In genomic region chr3:90255194-90255565, GRCm38 (mm10) we compare ENCODE assay signal across 8 mouse cellular contexts. TPM values are rescaled to one million over a fixed set of nuclear protein-coding genes. Genes with fewer than 3 reads are reported as not detected.
DNase-seq lines count a peak whose midpoint lies in the region; ATAC-seq and TF ChIP-seq lines count a peak whose summit lies in the region.

No protein-coding gene starts in this region.

- H3K4me1 ChIP-seq in heart, embryonic 10.5 days: peaks cover 13% of the 10 kb centered on the region
- peaks cover 8 to 50% of the 10 kb centered on the region in 2 experiments for H3K4me1 ChIP-seq in CH12.LX (ENCODE audit: control insufficient read depth in 1 of 2, insufficient read depth in 2 of 2)
- H3K4me1 ChIP-seq in forebrain, embryonic 12.5 days: peaks cover 16% of the 10 kb centered on the region
- H3K4me1 ChIP-seq in liver, embryonic 14.5 days (replicated peaks; ENCODE audit: control insufficient read depth in 2 of 2, insufficient read depth in 2 of 2, low read length in 1 of 2): peaks cover 5 to 7% of the 10 kb centered on the region in 2 experiments; a peak in 3 of 4 replicates

- TF ChIP-seq POLR2A in CH12.LX (IDR thresholded peaks at IDR 0.05; ENCODE audit: low read depth, low read length): 0 out of 2 replicates have a peak, but pooled peaks have one; percentile 1

- in situ Hi-C loops in CH12.LX (cut with MboI; ENCODE audit: low pct_ligation_motif_present, low pct_unique_long_range_greater_than_20kb, low sequenced_read_pairs): no loop called here

- no peaks in the 10 kb centered on the region for H3K27me3 ChIP-seq in heart, embryonic 10.5 days (ENCODE audit: insufficient read depth, poor library complexity, severe bottlenecking)
- H3K27me3 ChIP-seq in CH12.LX (replicated peaks): no peaks in the 10 kb centered on the region
- no peaks in the 10 kb centered on the region for H3K27me3 ChIP-seq in forebrain, embryonic 12.5 days
- no peaks in the 10 kb centered on the region for H3K27me3 ChIP-seq in liver, embryonic 14.5 days (ENCODE audit: control insufficient read depth, insufficient read depth, low read length)

- dilution Hi-C loops in CH12.LX (cut with MboI; ENCODE audit: extremely low pct_ligation_motif_present, extremely low pct_unique_long_range_greater_than_20kb, low sequenced_read_pairs): no loop called here

- no peak for TF ChIP-seq EP300 in CH12.LX (IDR thresholded peaks at IDR 0.05; ENCODE audit: low read length)
- TF ChIP-seq EP300 in liver, embryonic 14.5 days (IDR thresholded peaks at IDR 0.05; ENCODE audit: low read depth): no peak

- no peak for DNase-seq in heart, embryonic 10.5 days (ENCODE audit: low spot score)
- DNase-seq in heart, adult 18-20 months: no peak
- no peak for DNase-seq in CH12.LX (ENCODE audit: extremely low read depth)
- DNase-seq in liver, embryonic 14.5 days (ENCODE audit: low read depth in 3 of 3, low spot score in 3 of 3): no peak
- no peak for DNase-seq in Muller cell, postnatal 12 days (ENCODE audit: inconsistent ontology term)
- DNase-seq in right cerebral cortex, postnatal 25 days: no peak

- TF ChIP-seq RAD21 in CH12.LX (IDR thresholded peaks at IDR 0.05; ENCODE audit: low read depth, low read length): no peak

- peak overlapping the region; percentile 88 for H3K4me3 ChIP-seq in heart, embryonic 10.5 days
- peak overlapping the region; percentile 91 to 95 (median 93) for H3K4me3 ChIP-seq in CH12.LX (replicated peaks in 1 of 3; ENCODE audit: low read depth in 2 of 3, low read length in 2 of 3, poor library complexity in 1 of 3)
- peak overlapping the region; percentile 87 for H3K4me3 ChIP-seq in forebrain, embryonic 12.5 days (replicated peaks)
- H3K4me3 ChIP-seq in liver, embryonic 14.5 days (ENCODE audit: insufficient read depth in 1 of 2, low read depth in 2 of 2, low read length in 2 of 2): peak overlapping the region; percentile 89 to 98

- H3K27ac ChIP-seq in heart, embryonic 10.5 days: peak overlapping the region; percentile 95; the same call in 1 of the 2 replicates
- peak overlapping the region; percentile 91 for H3K27ac ChIP-seq in CH12.LX (ENCODE audit: insufficient read depth, low read depth)
- H3K27ac ChIP-seq in forebrain, embryonic 12.5 days: no peak overlapping the region
- no peak overlapping the region; the same call in 1 of the 2 replicates for H3K27ac ChIP-seq in liver, embryonic 14.5 days

- peaks cover 56% of the 10 kb centered on the region for H3K79me2 ChIP-seq in CH12.LX (replicated peaks; ENCODE audit: control insufficient read depth, extremely low read depth, insufficient read depth, poor library complexity, severe bottlenecking)

- 34% methylated on average over 2 of the region's 2 CpGs for WGBS in heart, embryonic 10.5 days
- 28% methylated on average over 2 of the region's 2 CpGs for WGBS in forebrain, embryonic 12.5 days
- WGBS in liver, embryonic 14.5 days (ENCODE audit: insufficient replicate concordance): 4% methylated on average over 2 of the region's 2 CpGs

- no peaks in the 10 kb centered on the region for H3K9me3 ChIP-seq in heart, embryonic 10.5 days
- H3K9me3 ChIP-seq in CH12.LX (replicated peaks; ENCODE audit: low read length): no peaks in the 10 kb centered on the region
- H3K9me3 ChIP-seq in forebrain, embryonic 12.5 days: no peaks in the 10 kb centered on the region
- H3K9me3 ChIP-seq in liver, embryonic 14.5 days (ENCODE audit: control insufficient read depth, low read length): no peaks in the 10 kb centered on the region

- ATAC-seq in forebrain, embryonic 12.5 days (ENCODE audit: low FRiP score): no peak
- ATAC-seq in liver, embryonic 14.5 days (ENCODE audit: insufficient read depth): no peak
- no peak for ATAC-seq in granulocyte monocyte progenitor cell, adult 5-6 weeks (replicated peaks; ENCODE audit: poor library complexity, severe bottlenecking)

- H3K36me3 ChIP-seq in heart, embryonic 10.5 days: peaks cover 62% of the 10 kb centered on the region
- H3K36me3 ChIP-seq in CH12.LX (replicated peaks in 1 of 2; ENCODE audit: control insufficient read depth in 1 of 2, insufficient read depth in 1 of 2, low read length in 1 of 2): peaks cover 46 to 50% of the 10 kb centered on the region in 2 experiments
- peaks cover 51% of the 10 kb centered on the region for H3K36me3 ChIP-seq in forebrain, embryonic 12.5 days (replicated peaks)
- peaks cover 12% of the 10 kb centered on the region for H3K36me3 ChIP-seq in liver, embryonic 14.5 days (replicated peaks; ENCODE audit: control insufficient read depth, insufficient read depth, low read depth)

- peak overlapping the region; percentile 46 for H3K4me2 ChIP-seq in CH12.LX (ENCODE audit: insufficient read depth, low read depth, poor library complexity, severe bottlenecking)
- peak overlapping the region; percentile 86 for H3K4me2 ChIP-seq in forebrain, embryonic 12.5 days
- H3K4me2 ChIP-seq in liver, embryonic 14.5 days (ENCODE audit: low read depth): peak overlapping the region; percentile 82

- H3K9ac ChIP-seq in CH12.LX (ENCODE audit: insufficient read depth, low read depth): peak overlapping the region; percentile 85
- H3K9ac ChIP-seq in forebrain, embryonic 12.5 days: peak overlapping the region; percentile 95
- H3K9ac ChIP-seq in liver, embryonic 14.5 days (replicated peaks): peak overlapping the region; percentile 86

- TF ChIP-seq CTCF in CH12.LX (conservative IDR thresholded peaks at IDR 0.05 in 1 of 2, IDR thresholded peaks at IDR 0.05 in 1 of 2; ENCODE audit: low read depth in 2 of 2, low read length in 2 of 2): no peak
- TF ChIP-seq CTCF in liver, embryonic 14.5 days (IDR thresholded peaks at IDR 0.05; ENCODE audit: low read depth): no peak

RNA-seq across cellular contexts. Expression of gene Crtc2, which starts 1.2 kb away (rescaled TPM):
- polyA plus RNA-seq in heart, embryonic 10.5 days (2016; fragmentation: Nextera tagmentation; extraction: Ambion mirVana): 14.4 and 21.6 TPM in 2 replicates
- 10 to 100 TPM; 13.4 to 18.0 TPM for total RNA-seq in heart, adult 18-20 months (2021)
- total RNA-seq in CH12.LX (2012; rRNA removed): 13.5 and 14.1 TPM in 2 replicates
- 5.4 and 6.1 TPM in 2 replicates for total RNA-seq in CH12.LX (2014; rRNA removed)
- 62.1 and 69.8 TPM in 2 replicates for polyA plus RNA-seq in CH12.LX (2012; ENCODE audit: insufficient read length, low read depth)
- 19.9 and 20.7 TPM in 2 replicates for polyA plus RNA-seq in forebrain, embryonic 12.5 days (2016; fragmentation: Nextera tagmentation; extraction: Ambion mirVana)
- polyA plus RNA-seq in liver, embryonic 14.5 days (2012; rRNA removed): 7.6 and 8.9 TPM in 2 replicates
- polyA plus RNA-seq in liver, embryonic 14.5 days (2014; fragmentation: Nextera tagmentation; extraction: Ambion mirVana): 3.2 TPM in 2 replicates
- total RNA-seq in granulocyte monocyte progenitor cell, adult 5-6 weeks (2014; fragmentation: Nextera tagmentation): 48.1 and 49.5 TPM in 2 replicates
- total RNA-seq in granulocyte monocyte progenitor cell, adult 5-6 weeks (2017): 10.1 and 11.4 TPM in 2 replicates

RNA-seq across cellular contexts. Expression of gene Slc39a1, which starts 7.2 kb away (rescaled TPM):
- polyA plus RNA-seq in heart, embryonic 10.5 days (2016; fragmentation: Nextera tagmentation; extraction: Ambion mirVana): 51.3 and 79.6 TPM in 2 replicates
- 10 to 100 TPM; 62.0 to 65.5 TPM for total RNA-seq in heart, adult 18-20 months (2021)
- total RNA-seq in CH12.LX (2012; rRNA removed) (42.2 and 44.4 TPM in 2 replicates), CH12.LX (2014; rRNA removed) (22.9 and 23.8 TPM in 2 replicates)
- polyA plus RNA-seq in CH12.LX (2012; ENCODE audit: insufficient read length, low read depth): 40.4 and 40.7 TPM in 2 replicates
- 32.8 and 42.8 TPM in 2 replicates for polyA plus RNA-seq in forebrain, embryonic 12.5 days (2016; fragmentation: Nextera tagmentation; extraction: Ambion mirVana)
- polyA plus RNA-seq in liver, embryonic 14.5 days (2012; rRNA removed): 9.8 and 10.8 TPM in 2 replicates
- 24.1 and 24.9 TPM in 2 replicates for polyA plus RNA-seq in liver, embryonic 14.5 days (2014; fragmentation: Nextera tagmentation; extraction: Ambion mirVana)
- total RNA-seq in granulocyte monocyte progenitor cell, adult 5-6 weeks (2014; fragmentation: Nextera tagmentation): 26.6 and 35.3 TPM in 2 replicates
- 36.4 and 36.6 TPM in 2 replicates for total RNA-seq in granulocyte monocyte progenitor cell, adult 5-6 weeks (2017)

RNA-seq across cellular contexts. Expression of gene Dennd4b, which starts 9.8 kb away (rescaled TPM):
- 4.6 and 7.0 TPM in 2 replicates for polyA plus RNA-seq in heart, embryonic 10.5 days (2016; fragmentation: Nextera tagmentation; extraction: Ambion mirVana)
- 10 to 100 TPM; 33.6 to 37.5 TPM for total RNA-seq in heart, adult 18-20 months (2021)
- total RNA-seq in CH12.LX (2012; rRNA removed): 27.8 and 28.1 TPM in 2 replicates
- 9.4 and 9.8 TPM in 2 replicates for total RNA-seq in CH12.LX (2014; rRNA removed)
- 34.4 and 45.3 TPM in 2 replicates for polyA plus RNA-seq in CH12.LX (2012; ENCODE audit: insufficient read length, low read depth)
- 6.0 and 7.9 TPM in 2 replicates for polyA plus RNA-seq in forebrain, embryonic 12.5 days (2016; fragmentation: Nextera tagmentation; extraction: Ambion mirVana)
- polyA plus RNA-seq in liver, embryonic 14.5 days (2012; rRNA removed): 3.9 and 4.6 TPM in 2 replicates
- 1.0 and 1.6 TPM in 2 replicates for polyA plus RNA-seq in liver, embryonic 14.5 days (2014; fragmentation: Nextera tagmentation; extraction: Ambion mirVana)
- total RNA-seq in granulocyte monocyte progenitor cell, adult 5-6 weeks (2014; fragmentation: Nextera tagmentation): 28.1 and 37.5 TPM in 2 replicates
- 13.6 and 16.5 TPM in 2 replicates for total RNA-seq in granulocyte monocyte progenitor cell, adult 5-6 weeks (2017)

RNA-seq across cellular contexts. Expression of gene Creb3l4, which starts 11.9 kb away (rescaled TPM):
- 2.1 and 2.2 TPM in 2 replicates for polyA plus RNA-seq in heart, embryonic 10.5 days (2016; fragmentation: Nextera tagmentation; extraction: Ambion mirVana)
- under 1 TPM in 1 of 2 experiments, not detected in 1; 0.41 TPM for total RNA-seq in heart, adult 18-20 months (2021)
- total RNA-seq in CH12.LX (2012; rRNA removed) (0.25 and 0.89 TPM in 2 replicates), CH12.LX (2014; rRNA removed) (0.21 and 0.72 TPM in 2 replicates)
- 0.59 and 0.70 TPM in 2 replicates for polyA plus RNA-seq in CH12.LX (2012; ENCODE audit: insufficient read length, low read depth)
- polyA plus RNA-seq in forebrain, embryonic 12.5 days (2016; fragmentation: Nextera tagmentation; extraction: Ambion mirVana): 5.3 and 5.5 TPM in 2 replicates
- 0.15 and 0.27 TPM in 2 replicates for polyA plus RNA-seq in liver, embryonic 14.5 days (2012; rRNA removed)
- 0.24 and 0.28 TPM in 2 replicates for polyA plus RNA-seq in liver, embryonic 14.5 days (2014; fragmentation: Nextera tagmentation; extraction: Ambion mirVana)
- total RNA-seq in granulocyte monocyte progenitor cell, adult 5-6 weeks (2014; fragmentation: Nextera tagmentation): not detected in 2 replicates
- not detected in 2 replicates for total RNA-seq in granulocyte monocyte progenitor cell, adult 5-6 weeks (2017)

RNA-seq across cellular contexts. Expression of gene Jtb, which starts 23.8 kb away (rescaled TPM):
- 75.1 and 92.0 TPM in 2 replicates for polyA plus RNA-seq in heart, embryonic 10.5 days (2016; fragmentation: Nextera tagmentation; extraction: Ambion mirVana)
- total RNA-seq in heart, adult 18-20 months (2021): 10 to 100 TPM; 51.7 to 54.8 TPM
- total RNA-seq in CH12.LX (2012; rRNA removed) (50.8 and 62.9 TPM in 2 replicates), CH12.LX (2014; rRNA removed) (54.2 and 70.3 TPM in 2 replicates)
- 67.4 and 73.6 TPM in 2 replicates for polyA plus RNA-seq in CH12.LX (2012; ENCODE audit: insufficient read length, low read depth)
- polyA plus RNA-seq in forebrain, embryonic 12.5 days (2016; fragmentation: Nextera tagmentation; extraction: Ambion mirVana): 93.8 and 100.0 TPM in 2 replicates
- polyA plus RNA-seq in liver, embryonic 14.5 days (2012; rRNA removed): 18.8 and 21.2 TPM in 2 replicates
- 48.8 and 55.9 TPM in 2 replicates for polyA plus RNA-seq in liver, embryonic 14.5 days (2014; fragmentation: Nextera tagmentation; extraction: Ambion mirVana)
- total RNA-seq in granulocyte monocyte progenitor cell, adult 5-6 weeks (2014; fragmentation: Nextera tagmentation): 85.8 and 89.8 TPM in 2 replicates
- 44.6 and 55.5 TPM in 2 replicates for total RNA-seq in granulocyte monocyte progenitor cell, adult 5-6 weeks (2017)

Comparison
In these comparisons a context has a peak if more than half of its experiments do, and no peak if none do; other contexts are left out.
1. H3K27ac ChIP-seq: peak in heart, embryonic 10.5 days (single experiment) and CH12.LX (single experiment); none in forebrain, embryonic 12.5 days (single experiment) and liver, embryonic 14.5 days (single experiment).
2. Peak in every context shown above with its lines, with median percentiles within 50 percentile points of each other: H3K4me3 ChIP-seq, H3K4me2 ChIP-seq and H3K9ac ChIP-seq.